Mouse (Mus musculus) E14TG2a.4 (cell line): ENCODE results near the gene Zfp991.
A peak's percentile ranks its signal among the peaks of the same experiment; 100 is the strongest.
"Not testable (repeated sequence)": the region's sequence is repeated elsewhere in the genome, so short reads cannot be mapped to it uniquely, and the experiment has no call there.

ENCODE experiments used
- H3K27me3 ChIP-seq: 2 replicates; pipeline ENCODE4 v1.6.1; 2014; ENCODE audit warnings: low read length, control low read depth; ENCODE audit not compliant: insufficient read depth
- H3K36me3 ChIP-seq: 2 replicates; pipeline ENCODE4 v1.6.1; 2014; ENCODE audit warnings: low read length, control low read depth; ENCODE audit not compliant: insufficient read depth
- H3K4me1 ChIP-seq: replicated peaks from 2 replicates; pipeline ENCODE4 v1.6.1; 2014; ENCODE audit warnings: low read depth, low read length, control low read depth
- H3K4me3 ChIP-seq: replicated peaks from 2 replicates; pipeline ENCODE4 v1.5.1; 2014; ENCODE audit warnings: mild to moderate bottlenecking, low read length
- H3K9me3 ChIP-seq: 2 replicates; pipeline ENCODE4 v1.6.1; 2014; ENCODE audit warnings: low read length, control low read depth
- CTCF ChIP-seq: conservative IDR thresholded peaks from 2 replicates; pipeline ENCODE4 v1.5.1; 2014; ENCODE audit warnings: low read length

Zfp991 gene

DNA sequence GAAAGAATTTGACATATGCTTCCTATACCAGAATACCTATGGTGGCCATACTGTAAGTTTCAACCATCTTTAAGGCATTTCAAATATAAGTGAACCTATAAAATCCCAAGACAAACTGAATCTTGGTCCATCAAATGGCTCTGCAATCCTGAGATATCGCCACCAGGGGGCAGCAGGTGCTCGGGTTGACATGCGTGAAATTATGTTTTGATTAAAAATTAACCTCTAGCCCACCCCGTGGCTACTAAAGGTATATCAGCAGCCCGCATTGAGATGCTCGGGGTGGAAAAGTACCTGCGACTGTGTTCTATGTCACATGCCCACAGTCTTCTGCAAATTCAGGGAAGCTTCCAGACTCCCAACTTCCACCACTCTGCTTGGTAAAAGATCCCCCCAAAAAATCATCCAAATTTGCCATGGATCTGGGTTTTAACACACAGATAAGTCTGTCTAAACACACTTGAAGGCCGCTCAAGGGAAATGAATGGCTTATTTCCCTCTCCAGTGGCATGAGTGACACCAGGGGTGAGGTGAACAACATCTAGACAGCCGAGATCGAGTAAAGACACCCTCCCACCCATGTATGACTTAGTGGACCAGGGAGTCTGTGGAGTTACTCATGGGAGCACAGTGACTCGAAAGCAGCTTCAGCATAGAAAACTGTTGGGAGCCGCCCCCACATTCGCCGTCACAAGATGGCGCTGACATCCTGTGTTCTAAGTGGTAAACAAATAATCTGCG is 70.3 kb downstream of the Zfp991 start:
- H3K4me1 ChIP-seq, H3K27me3 ChIP-seq, H3K36me3 ChIP-seq, H3K4me3 ChIP-seq, H3K9me3 ChIP-seq: not testable (repeated sequence)
- TF ChIP-seq CTCF, result peak; percentile 11; the same call in 1 of the 2 replicates

DNA sequence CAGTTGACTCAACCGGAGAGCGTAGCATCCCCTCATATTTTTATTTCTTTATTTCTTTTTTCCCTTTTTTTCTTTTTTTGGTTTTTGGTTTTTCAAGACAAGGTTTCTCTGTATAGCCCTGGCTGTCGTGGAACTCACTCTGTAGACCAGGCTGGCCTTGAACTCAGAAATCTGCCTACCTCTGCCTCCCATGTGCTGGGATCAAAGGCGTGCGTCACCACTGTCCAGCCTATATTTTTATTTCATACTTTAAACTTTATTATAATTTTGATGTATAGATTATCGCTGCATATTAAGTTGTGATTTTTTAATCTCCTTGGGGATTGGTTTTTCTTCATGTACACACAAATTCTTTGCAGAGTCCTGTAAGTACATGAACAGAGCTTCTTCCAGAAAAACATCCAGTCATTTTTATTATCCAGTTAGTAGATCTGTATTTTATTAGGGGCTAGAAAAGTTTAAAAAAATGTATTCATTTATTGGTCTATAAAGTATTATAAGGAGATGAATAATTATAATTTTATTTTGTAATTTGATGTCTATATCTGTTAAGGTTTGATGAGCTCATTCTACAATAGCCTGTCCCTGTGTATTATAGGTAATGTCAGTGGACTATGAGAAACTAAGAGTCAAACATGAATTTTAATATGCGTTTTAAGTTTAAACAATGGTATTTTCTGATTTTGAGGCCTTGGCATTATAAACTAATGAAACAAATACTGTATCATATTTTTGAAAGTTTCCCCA is 80.5 kb downstream of the Zfp991 start:
- H3K4me1 ChIP-seq, H3K27me3 ChIP-seq, H3K9me3 ChIP-seq, H3K4me3 ChIP-seq, H3K36me3 ChIP-seq: not testable (repeated sequence)

DNA sequence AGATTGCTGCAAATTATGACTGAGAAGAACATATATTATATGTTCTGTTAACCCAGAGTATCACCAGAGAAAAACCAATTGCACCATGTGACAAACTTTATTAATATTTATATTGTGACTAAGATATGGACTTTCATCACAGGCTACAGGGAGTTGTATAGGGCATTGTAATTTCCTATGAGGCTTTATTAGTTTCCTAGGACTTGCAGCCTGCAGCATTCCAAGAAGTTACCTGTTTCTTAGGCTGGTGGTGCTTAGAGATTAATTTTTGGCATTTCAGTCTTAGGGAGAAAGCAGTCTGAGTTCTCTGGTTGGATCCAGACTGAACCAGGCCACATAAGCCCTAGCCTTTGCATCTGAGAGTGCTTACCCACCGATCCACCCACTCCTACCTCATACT is 82.4 kb downstream of the Zfp991 start:
- H3K4me3 ChIP-seq, H3K27me3 ChIP-seq, H3K9me3 ChIP-seq, H3K4me1 ChIP-seq, H3K36me3 ChIP-seq: not testable (repeated sequence)

DNA sequence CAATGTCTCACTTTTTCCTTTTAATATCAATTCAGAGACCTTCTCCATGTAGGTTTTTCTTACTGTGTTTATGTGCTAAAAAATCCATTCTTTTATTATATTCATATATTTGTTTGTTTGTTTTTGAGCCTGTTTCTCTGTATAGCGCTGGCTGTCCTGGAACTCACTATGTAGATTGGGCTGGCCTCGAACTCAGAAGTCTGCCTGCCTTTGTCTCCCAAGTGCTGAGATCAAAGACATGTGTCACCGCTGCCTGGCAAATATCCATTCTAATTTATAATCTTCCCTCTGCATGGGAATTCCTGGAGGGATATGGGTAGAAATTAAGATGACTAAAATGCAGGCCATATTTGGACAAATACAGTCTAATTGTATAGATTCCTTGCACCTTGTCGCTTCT is 85.8 kb downstream of the Zfp991 start:
- not testable (repeated sequence) for H3K9me3 ChIP-seq, H3K4me1 ChIP-seq, H3K36me3 ChIP-seq, H3K4me3 ChIP-seq, H3K27me3 ChIP-seq

DNA sequence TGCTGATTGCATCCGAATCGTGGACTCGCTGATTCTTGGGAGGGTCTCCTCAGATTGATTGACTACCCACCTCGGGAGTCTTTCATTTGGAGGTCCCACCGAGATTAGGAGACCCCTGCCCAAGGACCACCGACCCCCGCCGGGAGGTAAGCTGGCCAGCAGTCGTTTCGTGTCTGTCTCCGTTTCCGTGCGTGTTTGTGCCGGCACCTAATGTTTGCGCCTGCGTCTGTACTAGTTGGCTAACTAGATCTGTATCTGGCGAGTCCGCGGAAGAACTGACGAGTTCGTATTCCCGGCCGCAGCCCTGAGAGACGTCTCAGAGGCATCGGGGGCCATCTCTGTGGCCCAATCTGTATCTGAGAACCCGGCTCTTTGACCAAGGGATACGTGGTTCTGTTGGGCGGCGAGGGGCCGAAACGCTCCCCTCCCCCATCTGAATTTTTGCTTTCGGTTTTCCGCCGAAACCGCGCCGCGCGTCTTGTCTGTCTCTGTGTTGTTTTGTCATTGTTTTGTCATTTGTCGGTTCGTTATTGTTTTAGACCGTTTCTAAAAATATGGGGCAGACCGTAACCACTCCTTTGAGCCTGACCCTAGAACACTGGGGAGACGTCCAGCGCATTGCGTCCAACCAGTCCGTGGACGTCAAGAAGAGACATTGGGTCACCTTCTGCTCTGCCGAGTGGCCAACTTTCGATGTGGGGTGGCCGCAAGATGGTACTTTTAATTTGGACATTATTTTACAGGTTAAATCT is 87.7 kb downstream of the Zfp991 start:
- not testable (repeated sequence) for H3K9me3 ChIP-seq, H3K4me3 ChIP-seq, H3K27me3 ChIP-seq

DNA sequence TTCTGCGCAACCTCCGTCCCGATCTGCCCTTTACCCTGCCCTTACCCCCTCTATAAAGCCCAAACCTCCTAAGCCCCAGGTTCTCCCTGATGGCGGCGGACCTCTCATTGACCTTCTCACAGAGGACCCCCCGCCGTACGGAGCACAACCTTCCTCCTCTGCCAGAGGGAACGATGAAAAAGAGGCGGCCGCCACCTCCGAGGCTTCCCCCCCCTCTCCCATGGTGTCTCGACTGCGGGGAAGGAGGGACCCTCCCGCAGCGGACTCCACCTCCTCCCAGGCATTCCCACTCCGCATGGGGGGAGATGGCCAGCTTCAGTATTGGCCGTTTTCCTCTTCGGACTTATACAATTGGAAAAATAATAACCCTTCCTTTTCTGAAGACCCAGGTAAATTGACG is 88.4 kb downstream of the Zfp991 start:
- not testable (repeated sequence) for H3K9me3 ChIP-seq

More for the DNA sequence above, 87.7 kb downstream of the Zfp991 start:
- not testable (repeated sequence) for H3K36me3 ChIP-seq, H3K4me1 ChIP-seq

DNA sequence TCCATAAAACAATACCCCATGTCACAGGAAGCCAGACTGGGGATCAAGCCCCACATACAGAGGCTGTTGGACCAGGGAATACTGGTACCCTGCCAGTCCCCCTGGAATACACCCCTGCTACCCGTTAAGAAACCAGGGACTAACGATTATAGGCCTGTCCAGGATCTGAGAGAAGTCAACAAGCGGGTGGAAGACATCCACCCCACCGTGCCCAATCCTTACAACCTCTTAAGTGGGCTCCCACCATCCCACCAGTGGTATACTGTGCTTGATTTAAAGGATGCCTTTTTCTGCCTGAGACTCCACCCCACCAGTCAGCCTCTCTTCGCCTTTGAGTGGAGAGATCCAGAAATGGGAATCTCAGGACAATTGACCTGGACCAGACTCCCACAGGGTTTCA is 90.2 kb downstream of the Zfp991 start:
- not testable (repeated sequence) for H3K4me3 ChIP-seq, H3K27me3 ChIP-seq, H3K9me3 ChIP-seq, H3K4me1 ChIP-seq, H3K36me3 ChIP-seq

More for the DNA sequence above, 88.4 kb downstream of the Zfp991 start:
- not testable (repeated sequence) for H3K4me3 ChIP-seq, H3K4me1 ChIP-seq, H3K27me3 ChIP-seq, H3K36me3 ChIP-seq

DNA sequence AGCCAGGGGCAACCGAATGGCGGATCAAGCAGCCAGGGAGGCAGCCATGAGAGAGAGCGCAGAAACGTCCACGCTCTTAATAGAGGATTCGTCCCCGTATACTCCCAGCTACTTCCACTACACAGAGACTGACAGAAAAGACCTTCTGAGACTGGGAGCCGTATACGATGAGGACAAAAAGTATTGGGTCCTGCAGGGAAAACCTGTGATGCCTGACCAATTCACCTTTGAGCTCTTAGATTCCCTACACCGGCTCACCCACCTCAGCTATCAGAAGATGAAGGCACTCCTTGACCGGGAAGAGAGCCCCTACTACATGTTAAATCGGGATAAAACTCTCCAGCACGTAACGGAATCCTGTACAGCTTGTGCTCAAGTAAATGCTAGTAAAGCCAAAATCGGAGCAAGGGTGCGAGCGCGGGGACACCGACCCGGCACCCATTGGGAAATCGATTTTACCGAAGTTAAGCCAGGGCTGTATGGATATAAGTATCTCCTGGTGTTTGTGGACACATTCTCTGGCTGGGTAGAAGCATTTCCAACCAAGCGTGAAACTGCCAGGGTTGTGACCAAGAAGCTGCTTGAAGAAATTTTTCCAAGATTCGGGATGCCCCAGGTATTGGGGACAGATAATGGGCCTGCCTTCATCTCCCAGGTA is 92.1 kb downstream of the Zfp991 start:
- H3K4me3 ChIP-seq, H3K36me3 ChIP-seq, H3K4me1 ChIP-seq, H3K27me3 ChIP-seq, H3K9me3 ChIP-seq: not testable (repeated sequence)

DNA sequence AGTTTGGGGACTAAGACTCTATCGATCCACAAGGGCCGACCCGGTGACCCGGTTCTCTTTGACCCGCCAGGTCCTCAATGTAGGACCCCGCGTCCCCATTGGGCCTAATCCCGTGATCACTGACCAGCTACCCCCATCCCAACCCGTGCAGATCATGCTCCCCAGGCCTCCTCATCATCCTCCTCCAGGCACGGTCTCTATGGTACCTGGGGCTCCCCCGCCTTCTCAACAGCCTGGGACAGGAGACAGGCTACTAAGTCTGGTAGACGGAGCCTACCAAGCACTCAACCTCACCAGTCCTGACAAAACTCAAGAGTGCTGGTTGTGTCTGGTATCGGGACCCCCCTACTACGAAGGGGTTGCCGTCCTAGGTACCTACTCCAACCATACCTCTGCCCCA is 93.8 kb downstream of the Zfp991 start:
- H3K36me3 ChIP-seq, H3K4me3 ChIP-seq, H3K4me1 ChIP-seq, H3K9me3 ChIP-seq, H3K27me3 ChIP-seq: not testable (repeated sequence)

DNA sequence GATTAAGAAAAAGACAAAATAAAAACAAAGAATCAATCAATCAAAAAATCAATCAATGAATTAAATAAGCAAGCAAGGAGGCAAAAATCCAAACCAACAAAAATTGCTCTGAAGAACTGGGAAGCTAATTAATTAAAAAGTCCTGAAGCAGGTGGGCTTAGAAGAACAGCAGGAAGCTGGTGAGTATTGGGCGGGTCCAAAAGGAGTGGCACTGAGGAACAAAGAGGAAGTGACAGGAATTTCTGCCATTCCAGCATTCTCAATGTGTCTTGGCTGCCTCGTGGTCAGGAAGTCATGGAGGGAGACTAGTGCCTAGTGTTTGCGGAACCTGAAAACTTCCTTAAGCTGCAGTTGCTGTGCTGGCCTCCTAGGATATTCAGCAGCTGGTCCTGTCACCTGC is 98.2 kb downstream of the Zfp991 start:
- peaks cover 16% of the 10 kb centered on the region for H3K4me1 ChIP-seq

More for the DNA sequence above, 98.2 kb downstream of the Zfp991 start:
- H3K4me3 ChIP-seq, H3K27me3 ChIP-seq, H3K9me3 ChIP-seq: not testable (repeated sequence)
- peaks cover 31% of the 10 kb centered on the region for H3K36me3 ChIP-seq
